Mouse (Mus musculus): ENCODE results near the gene Slc10a2. TPM values are rescaled to one million over a fixed set of nuclear protein-coding genes. Genes with fewer than 3 reads are reported as not detected.
"Not testable (repeated sequence)": the region's sequence is repeated elsewhere in the genome, so short reads cannot be mapped to it uniquely, and the experiment has no call there.

Slc10a2 gene
- polyA plus RNA-seq (2015; fragmentation: Nextera tagmentation; extraction: Ambion mirVana) = not detected in 2 replicates

DNA sequence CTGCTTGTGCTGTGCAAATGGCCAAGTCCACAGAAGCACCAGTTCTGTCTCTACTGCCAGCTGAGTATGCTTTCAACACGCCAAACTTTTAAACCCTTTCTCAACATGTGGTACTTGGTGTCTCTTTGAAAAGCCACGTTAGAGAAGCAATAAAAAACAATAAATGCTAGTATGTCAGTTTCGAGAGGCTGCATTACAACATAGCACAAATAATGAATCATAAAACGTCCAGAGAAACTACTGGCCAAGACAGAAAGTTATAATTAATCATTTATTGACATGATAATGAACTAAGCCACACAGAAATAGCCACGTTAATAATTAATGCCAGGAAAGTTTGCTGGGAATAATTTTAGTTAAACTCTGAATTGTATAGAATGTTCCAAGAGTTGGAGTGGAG, at the start of gene Slc10a2:
Gene Slc10a2, minus strand, starts transcription at position 166 of the 400 bp plus-strand sequence.
- no peak within 1 kb of the TSS for H3K9ac ChIP-seq (replicated peaks; ENCODE audit: low read depth, low read length)
- WGBS = 70% methylated on average over 5 of the region's 5 CpGs

DNA sequence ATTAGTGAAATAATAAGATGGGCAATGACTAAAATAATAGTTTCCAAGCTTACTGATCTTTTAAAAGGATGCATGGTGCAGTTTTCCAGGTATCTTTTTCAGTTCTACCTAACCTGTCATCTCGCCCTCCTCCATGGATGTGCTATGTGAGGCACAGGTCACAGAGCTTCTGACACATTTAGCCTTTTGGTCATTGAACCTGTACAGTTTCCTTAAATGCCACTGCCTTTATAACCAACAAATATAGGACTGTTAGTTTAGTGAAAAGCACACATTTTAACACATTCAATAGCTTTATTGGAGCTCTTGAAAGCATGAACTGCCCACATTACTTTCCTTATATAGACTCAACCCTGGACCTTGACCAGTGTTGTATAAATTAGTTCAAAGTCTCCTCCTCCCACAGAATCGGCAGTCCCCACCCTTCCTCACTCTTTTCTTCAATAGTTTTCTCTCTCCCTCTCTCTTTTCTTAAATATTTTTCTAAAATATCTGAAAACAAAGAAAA, 24.2 kb upstream of the Slc10a2 start:
- 84% methylated on average over 2 of the region's 2 CpGs for WGBS
- H3K36me3 ChIP-seq (ENCODE audit: control insufficient read depth, insufficient read depth) = no peaks in the 10 kb centered on the region
- H3K9me3 ChIP-seq (ENCODE audit: control insufficient read depth, low read length) = no peaks in the 10 kb centered on the region
- no peak overlapping the region for H3K4me2 ChIP-seq (ENCODE audit: low read length)
- H3K27me3 ChIP-seq (replicated peaks; ENCODE audit: control insufficient read depth, insufficient read depth, low read length) = no peaks in the 10 kb centered on the region
- no peak overlapping the region for H3K9ac ChIP-seq (replicated peaks; ENCODE audit: low read depth, low read length)
- ATAC-seq = no peak
- H3K4me1 ChIP-seq (replicated peaks; ENCODE audit: control insufficient read depth, insufficient read depth, low read length) = no peaks in the 10 kb centered on the region
- no peak overlapping the region for H3K27ac ChIP-seq (ENCODE audit: low read length)
- no peak overlapping the region for H3K4me3 ChIP-seq (replicated peaks; ENCODE audit: low read length)

More for the DNA sequence above, at the start of gene Slc10a2:
- no peak within 1 kb of the TSS for H3K4me2 ChIP-seq (ENCODE audit: low read length)
- no peak for ATAC-seq
- H3K4me1 ChIP-seq (replicated peaks; ENCODE audit: control insufficient read depth, insufficient read depth, low read length) = no peaks in the 10 kb centered on the region
- H3K4me3 ChIP-seq (replicated peaks; ENCODE audit: low read length) = no peak within 1 kb of the TSS
- H3K27me3 ChIP-seq (replicated peaks; ENCODE audit: control insufficient read depth, insufficient read depth, low read length) = no peaks in the 10 kb centered on the region
- H3K9me3 ChIP-seq (ENCODE audit: control insufficient read depth, low read length) = no peaks in the 10 kb centered on the region
- no peak within 1 kb of the TSS for H3K27ac ChIP-seq (ENCODE audit: low read length)
- no peaks in the 10 kb centered on the region for H3K36me3 ChIP-seq (ENCODE audit: control insufficient read depth, insufficient read depth)

DNA sequence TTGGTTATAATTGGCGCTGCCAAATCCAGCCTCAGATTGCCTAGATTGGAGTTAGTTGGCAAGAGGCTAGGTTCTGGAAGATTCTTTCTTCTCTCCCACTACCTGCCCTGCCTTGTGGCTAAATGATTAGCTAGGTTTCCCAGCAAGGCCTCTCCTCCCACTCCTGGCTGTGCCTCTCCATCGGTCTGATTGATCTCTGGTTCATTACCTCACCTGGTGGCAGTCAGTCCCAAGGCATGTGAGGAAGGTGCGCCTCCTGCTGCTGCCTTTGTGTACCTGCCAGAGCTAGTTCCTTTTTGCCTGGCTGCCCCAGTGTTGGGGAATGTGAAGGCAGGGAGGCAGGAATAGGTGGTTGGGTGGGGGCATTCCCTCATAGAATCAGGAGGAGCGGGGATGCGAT, 1.7 kb upstream of the Slc10a2 start:
- Histone ChIP-seq H3K27ac (ENCODE audit: low read length) (no peak overlapping the region), H3K36me3 (ENCODE audit: control insufficient read depth, insufficient read depth) (no peaks in the 10 kb centered on the region), H3K4me2 (ENCODE audit: low read length) (no peak overlapping the region), H3K27me3 (replicated peaks; ENCODE audit: control insufficient read depth, insufficient read depth, low read length) (no peaks in the 10 kb centered on the region), H3K4me3 (replicated peaks; ENCODE audit: low read length) (no peak overlapping the region), H3K4me1 (replicated peaks; ENCODE audit: control insufficient read depth, insufficient read depth, low read length) (no peaks in the 10 kb centered on the region), H3K9ac (replicated peaks; ENCODE audit: low read depth, low read length) (no peak overlapping the region), H3K9me3 (ENCODE audit: control insufficient read depth, low read length) (no peaks in the 10 kb centered on the region)
- 62% methylated on average over 5 of the region's 5 CpGs for WGBS
- ATAC-seq = no peak

DNA sequence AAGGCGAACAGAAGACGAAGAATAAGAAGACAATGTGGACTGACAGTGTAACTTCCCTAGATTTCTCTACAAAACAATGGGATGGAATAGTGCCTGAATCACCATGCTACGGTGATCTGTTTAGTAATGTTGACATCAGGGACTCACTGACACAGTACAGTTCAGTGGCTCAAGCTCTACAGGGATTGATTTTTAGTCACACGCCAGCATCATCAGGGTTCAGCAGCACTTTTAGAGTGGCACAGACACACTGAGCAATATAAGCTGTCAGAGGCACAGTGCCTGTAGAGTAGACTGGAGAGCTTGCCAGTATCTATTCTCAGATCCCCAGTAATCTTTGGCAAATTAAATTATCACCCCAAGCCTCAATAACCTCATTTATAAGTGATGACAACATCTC, 9.8 kb downstream of the Slc10a2 start:
- H3K9me3 ChIP-seq (ENCODE audit: control insufficient read depth, low read length) = no peaks in the 10 kb centered on the region
- H3K27ac ChIP-seq (ENCODE audit: low read length) = no peak overlapping the region
- no peak overlapping the region for H3K9ac ChIP-seq (replicated peaks; ENCODE audit: low read depth, low read length)
- H3K36me3 ChIP-seq (ENCODE audit: control insufficient read depth, insufficient read depth) = no peaks in the 10 kb centered on the region
- no peak overlapping the region for H3K4me2 ChIP-seq (ENCODE audit: low read length)
- no peaks in the 10 kb centered on the region for H3K4me1 ChIP-seq (replicated peaks; ENCODE audit: control insufficient read depth, insufficient read depth, low read length)
- H3K4me3 ChIP-seq (replicated peaks; ENCODE audit: low read length) = no peak overlapping the region
- no peaks in the 10 kb centered on the region for H3K27me3 ChIP-seq (replicated peaks; ENCODE audit: control insufficient read depth, insufficient read depth, low read length)
- WGBS = 85% methylated on average over 4 of the region's 4 CpGs
- ATAC-seq = no peak

DNA sequence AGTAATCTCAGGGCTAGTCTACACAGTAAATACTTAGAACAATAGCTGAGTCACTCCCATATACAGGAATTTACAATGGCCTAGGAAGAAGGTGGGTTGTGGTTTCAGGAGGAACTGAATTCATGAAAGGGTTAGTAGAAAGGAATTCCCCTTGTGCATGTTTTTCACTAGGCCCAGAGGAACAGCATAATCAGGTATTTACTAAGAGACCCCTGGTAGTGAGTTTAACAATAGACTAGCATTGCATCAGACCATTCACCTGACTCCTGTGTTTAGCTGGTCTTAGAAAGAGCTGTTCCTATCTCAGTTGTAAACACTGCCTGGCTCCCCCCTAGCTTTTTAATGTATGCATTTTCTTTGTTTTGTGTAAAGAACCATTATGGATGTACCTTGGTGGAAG, 11.2 kb downstream of the Slc10a2 start:
- not testable (repeated sequence) for ATAC-seq; H3K36me3 ChIP-seq (ENCODE audit: control insufficient read depth, insufficient read depth); H3K27me3 ChIP-seq (replicated peaks; ENCODE audit: control insufficient read depth, insufficient read depth, low read length)

DNA sequence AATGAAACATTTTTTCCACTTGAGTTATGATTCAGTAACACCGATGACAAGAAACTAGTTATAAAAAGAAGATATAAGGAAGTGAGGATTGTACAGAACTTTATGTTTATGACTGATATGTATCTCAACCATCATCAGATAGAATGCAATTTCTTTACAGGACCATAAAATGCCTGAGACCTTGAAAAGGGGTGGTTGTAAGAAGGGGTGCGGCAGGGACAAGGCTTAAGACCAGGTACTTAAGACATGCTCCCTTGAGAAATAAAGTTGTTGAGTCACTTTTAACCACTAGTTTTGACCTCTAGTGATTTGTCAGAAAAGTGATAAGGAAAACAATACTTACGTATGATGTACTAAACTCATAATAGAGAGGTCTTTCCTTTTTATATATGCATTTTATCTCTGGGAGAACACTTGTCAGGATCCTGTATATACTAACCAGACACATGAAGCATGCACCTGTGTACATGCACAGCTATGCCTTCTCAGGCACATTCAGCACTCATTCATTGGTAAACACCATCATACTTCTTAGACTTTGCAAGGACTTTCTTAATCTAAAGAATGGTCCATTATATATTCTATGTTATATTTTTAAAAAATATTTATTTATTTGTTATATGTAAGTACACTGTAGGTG, 31.4 kb downstream of the Slc10a2 start:
- ATAC-seq = no peak
- no peaks in the 10 kb centered on the region for H3K27me3 ChIP-seq (replicated peaks; ENCODE audit: control insufficient read depth, insufficient read depth, low read length)
- no peak overlapping the region for H3K9ac ChIP-seq (replicated peaks; ENCODE audit: low read depth, low read length)
- no peaks in the 10 kb centered on the region for H3K36me3 ChIP-seq (ENCODE audit: control insufficient read depth, insufficient read depth)
- H3K4me3 ChIP-seq (replicated peaks; ENCODE audit: low read length) = no peak overlapping the region
- WGBS = 91% methylated on average over 3 of the region's 3 CpGs
- no peak overlapping the region for H3K27ac ChIP-seq (ENCODE audit: low read length)
- no peaks in the 10 kb centered on the region for H3K4me1 ChIP-seq (replicated peaks; ENCODE audit: control insufficient read depth, insufficient read depth, low read length)
- no peak overlapping the region for H3K4me2 ChIP-seq (ENCODE audit: low read length)
- H3K9me3 ChIP-seq (ENCODE audit: control insufficient read depth, low read length) = no peaks in the 10 kb centered on the region

More for the DNA sequence above, 11.2 kb downstream of the Slc10a2 start:
- H3K9me3 ChIP-seq (ENCODE audit: control insufficient read depth, low read length); H3K4me1 ChIP-seq (replicated peaks; ENCODE audit: control insufficient read depth, insufficient read depth, low read length); H3K27ac ChIP-seq (ENCODE audit: low read length); H3K4me3 ChIP-seq (replicated peaks; ENCODE audit: low read length); H3K9ac ChIP-seq (replicated peaks; ENCODE audit: low read depth, low read length); H3K4me2 ChIP-seq (ENCODE audit: low read length): not testable (repeated sequence)

DNA sequence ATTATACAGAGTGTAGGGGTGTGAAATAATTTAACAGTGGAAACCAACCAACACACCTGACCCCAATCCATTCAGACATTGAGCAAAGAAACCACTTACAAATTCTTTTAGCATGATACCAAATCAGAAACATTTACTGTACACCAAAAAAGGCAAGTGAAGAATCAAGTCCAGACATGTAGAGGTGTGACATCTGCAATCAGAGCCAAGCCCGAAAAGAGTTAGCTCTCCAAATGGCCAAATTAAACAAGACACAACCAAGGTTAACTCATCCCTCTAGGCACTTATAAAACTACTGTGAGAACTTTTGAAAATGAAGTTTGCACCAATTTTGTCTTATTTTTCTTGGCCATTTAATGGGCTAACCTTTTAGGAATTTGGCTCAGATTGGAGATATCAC, 46.3 kb downstream of the Slc10a2 start:
- ATAC-seq = no peak
- Histone ChIP-seq H3K9me3 (ENCODE audit: control insufficient read depth, low read length) (no peaks in the 10 kb centered on the region), H3K36me3 (ENCODE audit: control insufficient read depth, insufficient read depth) (no peaks in the 10 kb centered on the region), H3K27me3 (replicated peaks; ENCODE audit: control insufficient read depth, insufficient read depth, low read length) (no peaks in the 10 kb centered on the region), H3K4me3 (replicated peaks; ENCODE audit: low read length) (no peak overlapping the region), H3K27ac (ENCODE audit: low read length) (no peak overlapping the region), H3K4me2 (ENCODE audit: low read length) (no peak overlapping the region), H3K9ac (replicated peaks; ENCODE audit: low read depth, low read length) (no peak overlapping the region), H3K4me1 (replicated peaks; ENCODE audit: control insufficient read depth, insufficient read depth, low read length) (no peaks in the 10 kb centered on the region)
- 86% methylated on average over 1 of the region's 1 CpGs for WGBS

DNA sequence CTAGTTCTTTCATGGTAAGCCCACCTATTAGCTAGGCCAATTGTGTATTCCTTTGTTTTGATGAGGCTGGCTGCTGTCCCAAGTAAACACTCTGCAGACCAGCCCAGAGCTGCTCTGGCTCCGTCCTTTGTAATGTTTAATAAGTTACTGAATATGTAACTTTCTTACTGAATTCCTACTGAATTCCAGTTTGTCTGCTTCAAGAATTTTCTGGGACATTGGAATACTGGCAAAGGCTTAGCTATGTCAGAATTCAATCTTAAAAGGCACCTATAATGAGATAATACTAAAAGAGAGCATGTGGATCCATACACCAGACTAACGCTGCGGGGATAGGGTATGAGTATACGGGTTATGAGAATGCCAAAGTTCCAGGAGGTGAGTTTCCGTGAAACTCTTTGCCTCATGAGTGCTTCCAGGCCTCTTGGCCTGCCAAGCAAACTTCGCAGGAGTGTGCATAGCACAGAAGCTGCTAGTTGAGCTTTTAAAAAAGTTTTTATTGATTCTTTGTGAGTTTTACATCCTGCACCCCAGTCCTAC, 60.7 kb downstream of the Slc10a2 start:
- not testable (repeated sequence) for H3K27me3 ChIP-seq (replicated peaks; ENCODE audit: control insufficient read depth, insufficient read depth, low read length); H3K27ac ChIP-seq (ENCODE audit: low read length); H3K4me1 ChIP-seq (replicated peaks; ENCODE audit: control insufficient read depth, insufficient read depth, low read length); H3K4me3 ChIP-seq (replicated peaks; ENCODE audit: low read length); H3K4me2 ChIP-seq (ENCODE audit: low read length); H3K9ac ChIP-seq (replicated peaks; ENCODE audit: low read depth, low read length); H3K36me3 ChIP-seq (ENCODE audit: control insufficient read depth, insufficient read depth); H3K9me3 ChIP-seq (ENCODE audit: control insufficient read depth, low read length); ATAC-seq
- WGBS = 82% methylated on average over 6 of the region's 6 CpGs

DNA sequence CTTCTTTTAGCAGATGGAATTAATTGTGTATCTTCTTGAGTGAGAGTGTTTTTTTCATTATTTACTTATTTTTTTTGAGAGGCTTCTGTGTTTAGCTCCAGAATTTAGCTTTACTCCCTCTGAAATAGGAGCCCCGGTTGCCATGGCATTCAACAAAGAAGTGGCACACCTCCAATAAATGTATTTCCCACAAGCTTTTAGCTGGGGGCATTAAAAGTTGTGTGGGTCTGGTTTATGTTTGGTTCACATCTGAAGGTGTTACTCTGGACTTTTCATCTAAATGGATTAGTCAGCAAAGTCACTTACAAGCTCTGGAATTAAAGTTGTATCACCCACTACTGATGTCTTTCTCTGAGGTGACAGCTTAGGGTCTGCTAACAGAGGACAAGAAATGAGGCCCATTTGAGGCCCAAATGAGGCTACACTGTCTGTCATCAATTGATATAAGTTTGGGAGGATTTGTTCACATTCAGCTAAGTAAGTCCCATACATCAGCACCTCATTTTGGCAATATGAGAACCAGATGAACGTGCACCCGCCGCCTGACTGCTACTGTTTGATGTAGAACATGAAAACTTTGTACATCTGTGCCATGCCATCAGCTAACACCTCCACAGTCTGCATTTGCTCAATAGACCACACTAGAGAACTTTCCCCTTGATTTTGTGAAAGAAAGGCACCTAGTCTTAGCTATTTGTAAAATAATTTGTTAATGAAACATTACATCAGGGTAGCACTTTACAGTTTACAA, 66.2 kb downstream of the Slc10a2 start:
- H3K27me3 ChIP-seq (replicated peaks; ENCODE audit: control insufficient read depth, insufficient read depth, low read length) = no peaks in the 10 kb centered on the region
- no peak overlapping the region for H3K9ac ChIP-seq (replicated peaks; ENCODE audit: low read depth, low read length)
- H3K9me3 ChIP-seq (ENCODE audit: control insufficient read depth, low read length) = no peaks in the 10 kb centered on the region
- H3K27ac ChIP-seq (ENCODE audit: low read length) = no peak overlapping the region
- H3K4me2 ChIP-seq (ENCODE audit: low read length) = no peak overlapping the region
- H3K4me3 ChIP-seq (replicated peaks; ENCODE audit: low read length) = no peak overlapping the region
- H3K36me3 ChIP-seq (ENCODE audit: control insufficient read depth, insufficient read depth) = no peaks in the 10 kb centered on the region
- H3K4me1 ChIP-seq (replicated peaks; ENCODE audit: control insufficient read depth, insufficient read depth, low read length) = no peaks in the 10 kb centered on the region
- 84% methylated on average over 4 of the region's 4 CpGs for WGBS
- ATAC-seq = no peak
